Mouse (Mus musculus): ENCODE results near the gene Ecsit.

DNA sequence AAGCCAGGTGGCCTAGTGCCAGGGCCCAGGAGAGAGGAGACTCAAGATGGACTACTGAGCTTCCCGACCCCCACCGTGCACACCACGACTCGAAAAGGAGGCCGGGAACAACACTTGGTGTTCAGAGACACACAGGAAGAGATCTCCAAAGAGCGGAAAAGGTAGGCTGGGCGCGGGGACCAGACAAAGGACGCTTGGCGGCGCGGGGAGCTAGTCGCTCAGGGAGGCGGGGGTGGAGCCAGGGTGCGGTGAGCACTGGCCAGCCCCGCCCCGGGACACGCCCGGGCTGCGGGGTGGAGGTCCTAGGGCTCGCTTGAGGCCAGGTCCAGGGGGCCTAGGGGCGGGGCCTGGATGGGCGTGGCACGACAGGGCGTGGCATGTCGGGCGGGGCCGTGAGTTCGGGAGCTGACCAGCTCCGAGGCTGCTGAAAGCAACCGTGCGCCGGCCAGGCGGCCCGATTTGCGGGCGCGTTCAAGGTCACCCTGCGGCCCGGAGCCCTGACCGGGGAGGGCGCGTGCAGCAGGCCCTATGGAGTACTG lies 34.8 kb downstream of the Ecsit start:
- TF ChIP-seq POLR2A (IDR thresholded peaks at IDR 0.05; ENCODE audit: control insufficient read depth, low read depth, low read length) (no peak), CTCF (IDR thresholded peaks at IDR 0.05; ENCODE audit: control insufficient read depth, insufficient read depth, insufficient replicate concordance, low read depth, low read length) (no peak)

Data from testis, adult 2 months (tissue).